Mouse (Mus musculus) spleen, postnatal 4 days (tissue): ENCODE results near the gene Dnajc28.
A peak's percentile ranks its signal among the peaks of the same experiment; 100 is the strongest.

Experiments
- DNase-seq, 2 experiments: peaks; one replicate each; pipeline ENCODE4 v3.0.0; 2022; ENCODE audit warnings: low spot score in 2 of 2

Gene Dnajc28

DNA sequence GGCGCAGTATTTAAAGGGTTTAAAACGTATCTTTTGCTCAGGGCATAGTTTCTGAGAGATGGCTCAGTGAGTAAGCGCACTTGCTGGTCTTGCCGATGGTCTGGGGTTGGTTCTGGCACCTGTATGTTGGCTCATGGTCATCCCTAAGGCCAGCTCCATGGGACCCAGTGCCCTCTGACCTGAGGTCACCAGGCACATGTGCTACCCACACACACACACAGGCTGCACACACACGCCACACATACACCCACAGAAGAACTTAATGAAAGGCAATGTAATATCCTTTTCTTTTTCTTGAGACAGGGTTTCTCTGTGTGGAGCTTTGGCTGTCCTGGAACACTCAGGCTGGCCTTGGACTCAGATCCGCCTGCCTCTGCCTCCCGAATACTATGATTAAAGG is 14.1 kb upstream of the Dnajc28 start:
- DNase-seq, result no peak

DNA sequence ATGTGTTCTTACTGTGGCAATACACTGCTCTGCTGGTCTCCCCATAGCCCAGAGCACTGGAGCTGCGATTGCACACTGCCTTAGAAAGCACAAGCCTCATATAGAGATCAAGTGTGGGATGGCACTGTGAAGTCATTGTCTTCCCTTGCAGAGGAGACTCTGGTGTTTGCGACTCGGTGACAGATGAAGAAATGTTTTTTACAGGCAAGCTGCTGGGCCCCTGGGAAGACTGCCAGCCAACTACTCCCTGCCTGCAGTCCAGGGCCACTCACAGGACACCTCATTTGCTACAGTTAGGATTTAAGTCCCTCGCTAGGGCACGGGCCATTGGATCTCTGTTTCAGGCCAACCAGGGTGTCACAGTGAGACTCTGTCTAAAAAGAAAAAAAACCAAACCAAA is 13.6 kb upstream of the Dnajc28 start:
- no peak for DNase-seq

DNA sequence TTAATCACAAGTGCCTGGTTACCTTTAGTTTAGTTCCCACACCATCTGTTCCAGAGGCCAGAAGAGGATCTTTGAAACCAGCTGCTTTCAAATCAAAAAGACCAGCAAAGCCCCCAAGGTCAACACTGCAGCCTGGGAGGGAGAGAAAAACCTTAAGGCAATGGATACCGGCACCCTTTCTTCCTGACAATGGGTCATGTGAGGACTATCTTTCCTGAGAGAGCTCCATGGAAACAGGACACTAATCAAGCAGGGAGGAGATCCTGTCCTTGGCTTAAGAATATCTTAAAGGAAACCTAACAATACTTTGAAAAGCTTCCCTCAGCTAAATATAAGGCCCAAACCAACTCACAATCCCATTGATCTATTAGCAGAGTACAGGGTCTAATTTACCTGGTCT is 11.8 kb upstream of the Dnajc28 start:
- DNase-seq, result no peak

DNA sequence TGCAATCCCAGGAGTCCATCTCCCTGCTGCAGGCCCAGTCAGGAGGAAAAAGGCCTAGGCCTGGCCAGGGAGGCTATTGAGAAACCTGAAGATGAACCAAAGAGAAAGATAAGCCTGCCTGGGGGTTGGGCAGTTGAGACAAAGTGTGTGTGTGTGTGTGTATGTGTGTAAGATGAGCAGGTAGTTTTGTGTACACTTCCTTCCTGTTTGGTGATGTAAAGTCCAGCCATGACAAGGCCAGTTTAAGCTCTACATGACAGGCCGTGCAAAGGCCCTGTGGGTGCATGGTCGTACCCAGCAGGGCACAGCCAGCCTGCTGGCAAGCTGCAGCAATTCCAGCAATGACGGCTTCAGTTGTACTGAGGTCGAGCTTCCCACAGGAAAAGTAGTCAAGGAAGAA is 10.9 kb upstream of the Dnajc28 start:
- DNase-seq, result no peak

DNA sequence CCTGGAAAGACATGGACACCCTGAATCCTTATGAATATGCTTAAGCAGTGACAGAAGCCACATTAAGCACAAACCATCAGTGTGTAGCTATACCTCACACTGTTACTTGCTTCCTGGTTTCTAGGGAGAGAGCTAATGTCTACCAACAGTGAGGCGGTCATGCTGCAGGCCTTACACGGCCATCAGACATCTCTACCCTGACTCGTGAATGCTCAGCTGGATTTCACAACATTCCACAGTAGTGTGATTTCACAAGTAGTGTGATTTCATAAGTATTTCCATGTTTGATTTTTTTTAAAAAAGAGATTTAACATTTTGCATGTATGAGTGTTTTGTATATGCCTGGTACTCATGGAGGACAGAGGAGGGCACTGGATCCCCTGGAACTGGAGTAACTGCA is 9.8 kb upstream of the Dnajc28 start:
- no peak for DNase-seq

DNA sequence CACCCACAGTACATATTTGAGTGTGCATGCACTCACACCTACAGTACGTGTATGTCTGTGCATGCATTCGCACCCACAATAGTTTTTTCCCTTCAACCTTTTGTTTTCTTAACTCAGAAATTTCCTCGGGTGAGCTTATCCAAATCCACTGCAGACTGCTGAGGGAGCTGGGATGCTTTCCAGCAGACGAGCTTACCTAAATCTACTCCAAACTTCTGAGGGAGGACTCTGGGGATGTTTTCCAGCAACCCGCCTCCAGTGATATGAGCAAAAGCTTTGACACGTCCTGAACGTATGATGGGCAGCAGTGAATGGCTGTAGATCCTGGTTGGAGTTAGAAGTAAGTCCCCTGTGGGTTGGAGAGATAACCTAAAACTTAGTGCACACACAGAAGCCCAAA is 9.0 kb upstream of the Dnajc28 start:
- no peak for DNase-seq

DNA sequence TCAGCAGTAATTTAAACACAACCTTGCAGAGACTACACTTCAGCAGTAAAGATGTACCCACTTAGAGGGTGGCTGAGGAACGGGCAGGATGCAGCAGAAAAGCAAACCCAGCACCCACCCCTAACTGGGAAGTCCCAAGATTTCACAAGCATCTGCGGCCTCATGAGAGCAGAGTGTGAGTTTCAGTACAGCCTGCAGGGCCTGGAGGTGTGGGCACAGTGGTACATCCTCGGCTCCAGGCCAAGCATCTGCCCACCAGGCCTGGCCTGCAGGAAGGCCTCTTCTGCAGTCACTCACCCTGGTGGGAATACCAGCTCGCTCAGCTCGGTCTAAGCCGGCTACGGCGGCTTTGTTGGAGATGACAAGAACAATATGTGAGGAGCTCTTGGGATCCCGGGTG is 4.2 kb upstream of the Dnajc28 start:
- DNase-seq, result no peak

DNA sequence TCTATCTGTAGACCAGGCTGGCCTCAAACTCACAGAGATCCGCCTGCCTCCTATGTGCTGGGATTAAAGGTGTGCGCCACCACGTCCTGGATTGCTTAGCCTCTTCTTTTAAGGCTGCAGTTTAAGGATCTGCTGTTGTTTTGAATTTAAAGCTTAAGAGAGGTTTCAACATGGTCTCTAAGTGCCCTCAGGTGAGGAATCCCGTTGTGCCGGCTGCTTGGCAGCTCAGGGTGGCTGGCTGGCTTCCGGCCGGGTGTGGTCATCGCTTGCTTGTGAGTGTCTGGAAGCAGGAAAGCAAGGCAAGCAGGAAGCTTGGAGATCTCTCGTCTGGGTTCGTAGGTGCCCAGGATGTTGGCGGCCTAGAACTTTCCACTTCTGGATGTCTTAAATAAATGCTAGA is 2.2 kb upstream of the Dnajc28 start:
- no peak for DNase-seq

DNA sequence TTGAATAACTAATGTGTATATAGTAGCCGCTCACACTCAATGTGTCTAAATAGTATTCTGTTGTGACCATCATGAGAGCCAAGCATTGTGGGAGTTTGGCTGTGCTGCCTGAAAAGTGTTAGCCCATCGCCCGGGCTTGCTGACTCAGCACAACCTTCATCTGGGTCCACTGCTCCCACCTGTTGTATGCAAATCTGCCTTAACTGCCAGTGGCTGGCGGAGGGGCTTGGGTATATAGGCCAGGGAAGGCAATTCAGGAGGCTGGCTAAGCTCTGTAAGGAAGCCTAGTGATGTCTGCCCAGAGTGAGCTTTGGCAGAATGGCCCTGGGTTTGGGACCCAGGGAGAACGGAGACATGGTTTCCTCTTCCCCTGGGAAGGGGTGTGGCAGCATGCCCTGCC is 1.4 kb upstream of the Dnajc28 start:
- peak in 1 of 2 experiments; percentile 31 for DNase-seq

DNA sequence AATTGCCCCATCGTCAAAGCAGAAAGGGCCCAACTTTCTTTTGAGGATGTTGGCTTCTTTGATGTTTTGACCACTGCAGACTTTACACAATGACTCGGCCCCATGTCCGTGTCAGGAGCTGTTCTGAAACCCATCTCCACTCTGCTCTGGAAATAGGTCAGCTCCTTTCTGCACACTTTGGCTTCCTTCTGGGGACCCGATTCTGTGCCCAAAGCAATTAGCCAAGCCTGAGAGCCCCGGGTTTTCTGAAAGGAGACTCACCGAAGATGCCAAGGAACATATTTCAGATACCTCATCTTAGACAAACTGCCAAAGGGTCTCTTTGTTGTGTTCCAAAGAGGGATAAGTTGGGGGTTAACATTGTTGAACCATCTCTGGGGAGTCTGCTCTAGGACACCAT is 4.3 kb downstream of the Dnajc28 start:
- DNase-seq, result no peak

DNA sequence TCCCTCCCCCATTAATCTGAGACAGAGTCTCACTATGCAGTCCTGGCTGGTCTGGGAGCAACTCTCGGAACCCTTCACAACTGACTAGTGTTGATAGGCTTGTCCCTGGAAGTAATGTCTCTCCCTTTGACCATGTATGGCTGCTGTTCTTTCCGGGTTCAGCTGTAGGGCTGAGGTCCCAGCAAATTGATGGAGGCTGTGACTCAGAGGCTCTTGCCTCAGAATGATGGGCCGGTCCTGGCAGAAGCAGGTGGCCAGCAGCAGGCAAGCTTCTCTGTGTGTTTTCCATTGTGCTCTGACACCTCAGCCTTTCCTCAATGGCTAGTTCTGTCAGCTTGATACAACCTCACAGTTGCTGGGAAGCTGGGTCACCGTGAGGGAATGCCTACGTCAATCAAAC is 6.3 kb downstream of the Dnajc28 start:
- no peak for DNase-seq

DNA sequence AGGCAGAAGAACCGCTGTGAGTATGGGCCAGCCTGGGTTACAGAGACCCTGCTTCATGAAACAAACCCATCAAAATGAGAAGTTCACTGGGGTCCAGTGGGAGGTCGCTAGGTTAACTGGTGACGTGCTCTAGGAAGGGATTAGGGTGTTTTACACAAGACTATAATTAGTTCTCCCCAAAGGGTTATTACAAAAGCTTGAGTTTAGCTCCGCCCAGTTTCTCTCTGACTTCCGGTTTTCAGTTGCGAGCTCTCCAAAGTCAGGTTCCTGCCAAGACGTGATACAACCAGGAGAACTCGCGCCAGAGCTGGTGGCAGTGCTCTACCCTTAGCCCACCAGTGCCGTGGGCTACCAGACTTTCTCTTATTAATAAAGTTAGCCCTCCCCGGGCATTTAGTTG is 7.6 kb downstream of the Dnajc28 start:
- DNase-seq, result no peak

DNA sequence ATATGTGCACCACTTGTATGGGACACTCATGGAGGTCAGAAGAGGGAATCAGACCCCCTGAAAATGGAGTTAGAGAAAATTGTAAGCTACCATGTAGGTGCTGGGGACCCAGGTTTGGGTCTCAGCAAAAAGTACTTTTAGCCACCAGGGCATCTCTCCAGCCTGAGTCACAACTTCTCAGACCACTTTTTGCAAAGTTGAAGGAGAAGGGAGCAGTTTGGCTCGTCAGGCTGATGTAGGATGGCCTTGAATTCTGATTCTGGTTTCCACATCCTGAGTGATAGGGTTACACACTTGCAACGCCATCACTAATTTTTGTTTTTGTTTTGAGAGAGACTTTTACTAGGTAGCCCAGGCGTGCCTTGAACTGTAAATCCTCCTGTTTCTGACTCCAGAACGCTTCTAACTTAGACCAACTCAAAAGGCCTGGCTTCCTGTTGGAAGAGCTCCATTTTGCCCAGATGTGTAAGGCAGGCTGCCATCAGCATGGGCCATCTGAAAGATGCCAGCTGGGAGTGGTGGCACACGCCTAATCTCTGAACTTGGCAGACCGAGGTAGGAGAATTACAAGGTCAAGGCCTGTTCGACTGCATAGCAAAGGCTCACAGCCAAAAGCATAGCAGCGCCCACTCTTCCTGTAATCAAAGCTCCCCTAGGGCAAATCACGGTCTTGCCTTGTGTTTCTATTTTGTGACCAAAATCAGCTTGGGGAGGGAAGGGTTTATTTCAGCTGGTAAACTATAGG is 9.2 kb downstream of the Dnajc28 start:
- no peak for DNase-seq

DNA sequence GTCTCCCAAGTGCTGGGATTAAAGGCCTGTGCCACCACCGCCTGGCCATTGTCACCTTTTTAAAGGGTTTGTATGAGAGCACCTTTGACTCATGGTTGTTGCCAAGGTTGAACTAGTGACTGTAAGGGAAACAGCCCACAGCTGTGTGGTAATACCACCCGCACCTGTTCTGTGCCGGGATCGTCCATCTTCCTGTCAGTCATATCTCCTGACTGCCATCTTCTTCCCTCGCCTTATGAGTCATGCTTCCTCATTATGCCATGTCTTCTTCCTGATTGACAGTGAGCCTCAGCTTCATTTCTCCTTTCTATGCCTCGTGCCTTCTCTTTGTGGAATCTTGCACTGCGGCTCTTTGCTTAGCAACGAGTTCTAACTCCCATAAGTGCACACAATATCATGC is 11.9 kb downstream of the Dnajc28 start:
- DNase-seq, result no peak

DNA sequence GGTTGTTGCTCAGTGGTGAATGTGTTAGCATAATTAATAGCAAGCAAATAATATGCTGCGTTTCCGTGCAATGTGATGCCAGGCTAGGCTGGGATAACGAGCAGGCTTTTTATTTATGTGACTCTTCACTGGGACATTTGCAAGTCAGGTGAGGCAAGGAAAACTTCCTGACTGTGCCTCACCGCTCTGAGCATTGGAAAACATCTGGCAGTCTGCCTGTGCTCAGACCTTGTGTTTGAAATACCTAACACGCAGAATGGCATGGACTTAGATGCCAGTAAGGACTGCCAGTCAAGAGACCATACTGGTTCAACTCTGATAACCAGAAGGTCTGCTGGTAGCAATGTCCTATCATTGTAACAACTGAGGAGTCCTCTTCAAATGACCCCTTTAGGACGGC is 13.7 kb downstream of the Dnajc28 start:
- no peak for DNase-seq

DNA sequence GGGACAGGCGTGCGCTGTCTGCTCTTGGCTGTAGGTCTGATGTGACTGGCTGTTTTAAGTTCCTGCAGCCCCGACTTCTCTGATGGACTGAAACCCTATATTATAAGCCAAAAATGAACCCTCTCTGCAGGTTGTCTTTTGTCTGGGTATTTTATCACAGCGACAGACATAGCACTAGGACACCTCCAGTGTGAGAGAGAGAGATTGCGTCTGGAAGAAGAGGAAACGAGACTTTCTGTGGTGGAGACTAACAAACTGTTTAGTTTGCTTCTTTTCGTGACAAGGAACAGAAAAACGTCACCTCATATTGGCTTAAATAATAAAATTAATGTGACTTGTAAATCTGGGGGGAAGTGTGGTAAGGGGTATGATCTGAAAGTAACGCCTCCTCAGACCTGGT is 17.1 kb downstream of the Dnajc28 start:
- no peak for DNase-seq

DNA sequence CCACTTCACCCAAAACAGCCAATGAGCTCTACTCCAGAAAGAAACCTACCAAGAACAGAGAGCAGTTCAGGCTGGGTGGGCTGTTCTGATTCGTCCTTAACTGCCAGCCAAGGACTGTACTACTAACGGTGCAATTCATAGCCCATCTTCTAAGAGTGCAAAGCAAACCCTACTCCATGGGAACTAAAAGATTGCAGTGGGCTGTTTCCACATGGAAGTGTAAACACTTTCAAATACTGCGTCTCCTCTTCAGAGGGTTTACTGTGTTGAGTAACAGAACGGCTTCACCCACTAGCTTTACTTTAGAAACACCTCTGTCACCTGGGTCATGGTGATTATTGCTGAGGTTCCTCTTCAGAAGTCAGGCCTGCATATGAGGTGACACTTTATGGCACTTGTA is 17.7 kb downstream of the Dnajc28 start:
- DNase-seq, result no peak

DNA sequence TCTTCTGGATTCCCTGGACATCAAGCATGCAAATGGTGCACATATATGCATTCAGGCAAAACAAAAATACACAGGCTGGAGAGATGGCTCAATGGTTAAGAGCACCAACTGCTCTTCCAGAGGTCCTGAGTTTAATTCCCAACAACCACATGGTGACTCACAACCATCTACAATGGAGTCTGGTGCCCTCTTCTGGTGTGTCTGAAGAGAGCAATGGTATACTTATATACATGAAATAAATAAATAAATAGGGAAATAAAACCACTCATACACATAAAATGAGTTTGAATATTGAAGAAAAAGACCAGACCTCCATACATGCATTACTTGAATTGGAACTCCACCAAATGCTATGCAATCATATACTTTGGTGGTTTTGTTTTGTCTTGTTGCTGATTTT is 19.6 kb downstream of the Dnajc28 start:
- no peak for DNase-seq

DNA sequence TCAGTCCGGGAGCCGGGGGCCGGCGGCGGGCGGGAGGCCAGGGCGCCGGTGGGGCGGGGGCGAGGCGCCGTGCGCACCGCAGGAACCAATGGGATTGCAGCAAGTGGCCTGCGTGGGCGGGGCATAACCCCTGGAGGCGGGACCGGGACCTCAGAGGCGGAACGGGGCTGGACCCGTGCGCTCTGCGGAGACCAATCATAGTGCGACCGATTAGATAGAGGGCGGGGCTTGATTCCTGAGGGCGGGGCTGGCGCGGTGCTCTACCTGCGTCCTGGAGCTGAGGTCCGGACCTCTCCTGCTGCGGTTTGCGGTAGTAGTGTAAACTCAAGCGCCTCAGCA is 21.2 kb downstream of the Dnajc28 start, which contains the start of gene Tmem50b:
Tmem50b (minus strand) TSS at position 129 of the 339 bp plus-strand sequence.
- DNase-seq, result peak; percentile 100

DNA sequence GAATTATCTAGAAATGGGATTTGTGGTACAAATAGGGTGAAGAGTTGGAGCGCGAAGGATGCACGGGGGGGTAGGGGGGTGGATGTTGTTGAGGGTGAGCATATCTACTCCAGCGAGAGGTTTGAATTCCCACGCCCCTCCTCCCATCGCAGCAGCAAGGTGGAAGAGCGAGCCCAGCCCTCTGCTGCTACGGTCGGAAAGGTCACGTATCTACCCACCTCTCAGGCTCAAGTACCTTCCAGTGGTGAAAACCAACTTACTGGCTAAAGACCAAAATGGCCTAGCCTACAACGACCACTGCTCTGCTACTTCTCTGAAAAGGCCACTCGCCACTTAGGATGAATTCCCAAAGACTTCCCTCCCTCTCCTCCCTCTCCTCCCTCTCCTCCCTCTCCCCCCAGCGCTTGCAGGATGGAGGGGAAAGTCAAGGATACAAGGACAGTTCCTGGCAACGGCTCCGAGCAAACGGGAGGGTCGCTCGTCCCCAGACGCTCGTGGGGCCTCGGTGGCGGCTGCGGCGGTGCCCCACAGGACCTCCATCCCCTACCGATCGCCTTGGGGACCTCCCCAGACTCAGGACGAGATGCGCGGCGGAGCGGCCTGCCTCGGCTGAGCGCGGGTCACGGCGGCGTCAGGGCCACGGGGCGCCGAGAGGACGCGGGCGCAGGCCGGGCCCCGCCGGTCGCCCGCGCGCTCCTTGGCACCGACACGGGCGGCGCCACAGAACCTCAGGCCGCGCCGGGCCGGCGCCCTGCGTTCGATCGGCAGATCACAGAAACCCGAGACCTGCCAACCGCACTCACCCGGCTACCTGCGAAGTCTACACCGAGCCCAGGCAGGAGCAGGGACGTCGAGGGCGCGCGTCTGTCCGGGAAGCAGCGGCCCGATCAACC is 21.8 kb downstream of the Dnajc28 start:
- DNase-seq, result no peak

DNA sequence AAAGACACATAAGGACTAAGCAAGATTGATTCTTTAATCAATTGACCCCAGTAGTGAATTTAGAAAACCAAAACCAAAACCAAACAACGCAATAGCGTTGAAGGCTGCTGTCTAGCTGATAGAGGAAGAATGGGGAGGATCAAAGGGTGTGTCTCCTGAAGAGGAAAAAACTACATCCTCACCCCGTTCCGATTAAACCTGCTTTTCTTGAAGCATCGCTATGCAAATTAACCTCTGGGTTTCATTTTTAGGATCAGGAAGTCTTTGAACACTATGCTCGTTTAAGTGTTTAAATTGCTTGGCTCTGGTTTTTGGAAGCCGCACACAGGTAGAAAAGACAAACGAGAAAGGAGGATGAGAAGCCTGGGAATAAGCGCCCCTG is 22.4 kb downstream of the Dnajc28 start:
- no peak for DNase-seq

DNA sequence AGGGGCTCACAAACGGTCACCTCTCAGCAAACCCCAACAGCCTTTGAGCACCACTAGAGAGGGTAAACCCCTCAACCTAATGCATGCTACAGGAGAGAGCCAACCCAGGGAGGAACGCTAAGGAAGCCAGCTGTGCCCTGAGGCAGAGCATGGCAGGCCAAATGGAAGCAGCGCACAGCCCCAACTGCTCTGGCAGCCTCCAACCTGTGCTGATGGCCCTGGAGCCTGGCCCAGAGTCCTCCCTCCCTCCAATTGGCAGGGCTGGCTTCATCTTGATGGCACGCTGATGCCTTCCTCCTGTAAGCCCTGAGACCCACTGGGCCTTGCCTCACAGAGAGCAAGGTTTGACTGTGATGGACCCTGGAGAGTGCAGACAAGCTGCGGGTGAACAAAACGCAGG is 23.8 kb downstream of the Dnajc28 start:
- no peak for DNase-seq

DNA sequence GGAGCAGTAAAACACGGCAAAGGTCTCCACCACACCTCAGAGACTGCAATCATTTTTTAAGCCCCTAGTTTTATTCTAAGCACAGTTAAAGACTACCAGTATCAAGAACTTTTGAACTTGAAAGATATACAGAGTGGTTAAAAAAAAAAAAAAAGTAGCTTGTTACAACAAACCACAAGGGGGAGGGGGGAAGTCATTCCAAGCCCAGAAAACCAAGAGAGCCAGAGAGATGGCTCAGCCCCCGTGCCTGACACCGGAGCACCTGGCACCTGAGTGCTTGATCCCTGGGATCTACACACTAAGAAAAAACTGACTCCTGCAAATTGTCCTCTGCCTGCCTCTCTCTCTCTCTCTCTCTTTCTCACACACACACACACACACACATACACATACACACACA is 25.6 kb downstream of the Dnajc28 start:
- no peak for DNase-seq
